Mouse (Mus musculus): ENCODE data around the gene Rbm42. TPM values are rescaled to one million over a fixed set of nuclear protein-coding genes. Genes with fewer than 3 reads are reported as not detected.

Rbm42 gene
- polyA plus RNA-seq, 1 experiment from 2014 or later = 112 TPM

DNA sequence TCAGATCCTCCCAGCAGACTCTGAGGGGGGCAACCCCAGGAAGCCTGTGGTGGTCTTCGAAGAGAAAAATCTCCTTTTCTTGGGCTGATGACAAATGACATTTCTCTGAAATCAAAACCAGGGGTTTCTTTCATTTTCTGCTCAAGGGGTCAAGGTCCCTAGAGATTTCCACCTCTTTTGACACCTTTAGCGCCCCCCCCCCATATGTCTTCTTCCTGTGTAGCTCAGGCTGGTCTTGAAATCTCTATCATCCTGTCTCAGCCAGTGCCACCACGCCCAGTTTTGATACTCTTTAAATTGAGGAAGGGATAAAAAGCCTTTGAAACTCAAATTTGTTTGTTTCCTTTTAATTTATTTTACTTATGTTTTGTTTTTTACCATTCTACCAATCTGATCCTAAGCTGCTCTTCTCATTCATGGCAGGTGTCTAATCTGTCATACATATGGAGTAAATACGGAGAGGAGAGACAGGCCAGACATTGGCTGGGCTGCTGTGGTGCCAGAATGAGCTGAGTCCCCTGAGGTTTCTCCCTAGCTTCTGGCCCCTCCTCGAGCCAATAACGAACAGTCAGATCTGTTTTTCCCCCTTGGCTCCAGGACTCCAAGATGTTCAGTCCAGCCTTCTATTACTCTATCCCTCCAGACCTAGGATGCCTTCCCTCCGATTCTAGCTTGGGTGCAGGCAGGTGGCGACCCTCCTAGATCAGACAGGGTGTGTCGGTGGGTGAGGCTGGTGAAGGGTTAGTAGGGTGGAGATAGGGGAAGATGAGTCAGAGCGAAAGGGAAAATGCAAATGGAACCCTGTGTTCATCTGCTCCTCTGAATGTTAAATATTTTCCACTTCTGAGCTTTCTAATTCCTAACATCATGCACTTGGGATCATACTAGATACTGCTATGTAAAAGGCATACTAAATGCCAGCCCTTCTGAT, 56.3 kb downstream of the Rbm42 start:
- Histone ChIP-seq H3K36me3 (ENCODE audit: insufficient read depth, low read length) (no peaks in the 10 kb centered on the region), H3K27me3 (ENCODE audit: insufficient read depth, low read length) (no peaks in the 10 kb centered on the region), H3K4me2 (ENCODE audit: low read length) (no peak overlapping the region), H3K9ac (ENCODE audit: low read depth, low read length) (no peak overlapping the region), H3K9me3 (replicated peaks; ENCODE audit: low read length) (no peaks in the 10 kb centered on the region), H3K4me3 (replicated peaks; ENCODE audit: low read depth, low read length) (no peak overlapping the region), H3K4me1 (replicated peaks; ENCODE audit: insufficient read depth, low read length) (peaks cover 6% of the 10 kb centered on the region), H3K27ac (no peak overlapping the region)
- 74% methylated on average over 10 of the region's 10 CpGs for WGBS
- ATAC-seq (replicated peaks; ENCODE audit: low FRiP score, low read depth) = no peak
- DNase-seq (ENCODE audit: low spot score) = no peak
- TF ChIP-seq CTCF (IDR thresholded peaks at IDR 0.05; ENCODE audit: low read depth) = no peak

DNA sequence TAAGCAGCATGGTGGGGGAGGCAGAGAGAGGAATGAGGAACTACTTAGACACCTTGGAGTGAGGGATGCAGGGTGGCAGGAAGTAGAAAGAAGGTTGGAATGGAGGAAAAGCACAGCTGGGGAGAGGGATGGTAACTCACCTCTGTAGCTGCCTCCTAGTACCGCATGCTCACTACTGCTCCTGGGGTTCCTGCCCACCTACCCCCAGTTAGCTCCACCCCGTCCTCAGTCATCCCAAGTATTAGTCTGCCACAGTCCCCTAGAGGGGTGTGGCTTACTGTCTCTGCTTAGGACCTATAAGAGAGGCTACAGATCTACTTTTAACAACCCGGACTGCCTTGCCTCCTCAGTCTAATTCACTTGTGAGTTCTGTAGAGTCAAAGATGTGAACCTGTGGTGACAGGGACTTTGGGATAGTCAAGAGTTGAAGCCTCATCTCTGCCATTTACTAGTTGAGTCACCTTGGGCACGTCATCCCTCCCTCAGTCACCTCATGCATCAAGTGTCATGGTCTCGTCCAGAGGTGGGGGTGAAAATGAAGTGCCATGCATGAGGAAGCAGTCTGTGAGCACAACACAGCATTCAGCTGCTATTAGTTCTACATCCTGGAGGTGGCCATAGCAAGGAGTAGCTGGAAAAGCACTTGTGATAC, 57.2 kb downstream of the Rbm42 start:
- Histone ChIP-seq H3K36me3 (ENCODE audit: insufficient read depth, low read length) (no peaks in the 10 kb centered on the region), H3K27me3 (ENCODE audit: insufficient read depth, low read length) (no peaks in the 10 kb centered on the region), H3K4me1 (replicated peaks; ENCODE audit: insufficient read depth, low read length) (peaks cover 6% of the 10 kb centered on the region), H3K9me3 (replicated peaks; ENCODE audit: low read length) (no peaks in the 10 kb centered on the region), H3K9ac (ENCODE audit: low read depth, low read length) (no peak overlapping the region), H3K4me2 (ENCODE audit: low read length) (no peak overlapping the region), H3K27ac (no peak overlapping the region), H3K4me3 (replicated peaks; ENCODE audit: low read depth, low read length) (no peak overlapping the region)
- DNase-seq (ENCODE audit: low spot score) (no peak), ATAC-seq (replicated peaks; ENCODE audit: low FRiP score, low read depth) (no peak)
- peak; percentile 23; the same call in 1 of the 2 replicates for TF ChIP-seq CTCF (IDR thresholded peaks at IDR 0.05; ENCODE audit: low read depth)
- WGBS = 35% methylated on average over 5 of the region's 5 CpGs

DNA sequence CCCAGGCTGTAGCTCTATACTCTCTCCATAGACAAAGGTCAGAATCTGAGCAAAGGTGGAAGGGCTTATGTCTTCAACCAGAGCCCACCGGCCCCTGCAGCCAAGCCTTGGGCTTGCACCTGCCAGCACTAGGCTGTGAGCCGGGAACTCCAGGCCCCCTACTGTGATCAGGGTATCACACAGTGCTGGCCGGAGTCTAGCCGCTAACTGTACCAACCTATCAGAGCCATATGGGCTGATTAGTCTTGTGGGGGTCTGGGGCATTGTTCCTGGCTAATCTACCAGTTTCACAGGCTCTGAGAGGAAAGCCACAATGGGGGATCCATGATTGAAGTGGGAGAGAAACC, 58.5 kb downstream of the Rbm42 start:
- no peak for DNase-seq (ENCODE audit: low spot score)
- Histone ChIP-seq H3K4me2 (ENCODE audit: low read length) (no peak overlapping the region), H3K4me1 (replicated peaks; ENCODE audit: insufficient read depth, low read length) (peaks cover 12% of the 10 kb centered on the region), H3K36me3 (ENCODE audit: insufficient read depth, low read length) (peaks cover 3% of the 10 kb centered on the region; the same call in 1 of the 2 replicates), H3K27ac (no peak overlapping the region), H3K9ac (ENCODE audit: low read depth, low read length) (no peak overlapping the region), H3K9me3 (replicated peaks; ENCODE audit: low read length) (no peaks in the 10 kb centered on the region), H3K4me3 (replicated peaks; ENCODE audit: low read depth, low read length) (no peak overlapping the region), H3K27me3 (ENCODE audit: insufficient read depth, low read length) (no peaks in the 10 kb centered on the region)
- ATAC-seq (replicated peaks; ENCODE audit: low FRiP score, low read depth) = no peak
- WGBS = 76% methylated on average over 4 of the region's 4 CpGs
- TF ChIP-seq CTCF (IDR thresholded peaks at IDR 0.05; ENCODE audit: low read depth) = no peak

Other genes starting within 250 kb of the Rbm42 start
- 41.9 and 47.3 TPM in 2 replicates for gene Tyrobp, start 236.6 kb downstream of the Rbm42 start, polyA plus RNA-seq (2015; fragmentation: Nextera tagmentation; extraction: Ambion mirVana)
- gene Hcst, start 230.5 kb downstream of the Rbm42 start, polyA plus RNA-seq (2015; fragmentation: Nextera tagmentation; extraction: Ambion mirVana) = 2.1 and 3.4 TPM in 2 replicates
- gene Nfkbid, start 228.6 kb downstream of the Rbm42 start, polyA plus RNA-seq (2015; fragmentation: Nextera tagmentation; extraction: Ambion mirVana) = 1.1 and 1.2 TPM in 2 replicates
- 24.1 and 25.4 TPM in 2 replicates for gene Aplp1, start 204.8 kb downstream of the Rbm42 start, polyA plus RNA-seq (2015; fragmentation: Nextera tagmentation; extraction: Ambion mirVana)
- gene Kirrel2, start 192.6 kb downstream of the Rbm42 start, polyA plus RNA-seq (2015; fragmentation: Nextera tagmentation; extraction: Ambion mirVana) = 0.65 and 1.5 TPM in 2 replicates
- gene Nphs1, start 192.0 kb downstream of the Rbm42 start, polyA plus RNA-seq (2015; fragmentation: Nextera tagmentation; extraction: Ambion mirVana) = 3.8 and 4.3 TPM in 2 replicates
- 22.9 and 34.1 TPM in 2 replicates for gene Prodh2, start 156.7 kb downstream of the Rbm42 start, polyA plus RNA-seq (2015; fragmentation: Nextera tagmentation; extraction: Ambion mirVana)
- gene Arhgap33, start 115.3 kb downstream of the Rbm42 start, polyA plus RNA-seq (2015; fragmentation: Nextera tagmentation; extraction: Ambion mirVana) = 4.2 TPM in 2 replicates
- gene Hspb6, start 98.1 kb downstream of the Rbm42 start, polyA plus RNA-seq (2015; fragmentation: Nextera tagmentation; extraction: Ambion mirVana) = 15.8 and 17.7 TPM in 2 replicates
- 5.2 and 5.6 TPM in 2 replicates for gene Proser3, start 98.0 kb downstream of the Rbm42 start, polyA plus RNA-seq (2015; fragmentation: Nextera tagmentation; extraction: Ambion mirVana)
- 37.6 and 40.8 TPM in 2 replicates for gene Lin37, start 90.5 kb downstream of the Rbm42 start, polyA plus RNA-seq (2015; fragmentation: Nextera tagmentation; extraction: Ambion mirVana)
- gene U2af1l4, start 87.0 kb downstream of the Rbm42 start, polyA plus RNA-seq (2015; fragmentation: Nextera tagmentation; extraction: Ambion mirVana) = 100 and 102 TPM in 2 replicates
- 5.0 and 7.7 TPM in 2 replicates for gene Gm49396, start 87.0 kb downstream of the Rbm42 start, polyA plus RNA-seq (2015; fragmentation: Nextera tagmentation; extraction: Ambion mirVana)
- gene Psenen, start 86.7 kb downstream of the Rbm42 start, polyA plus RNA-seq (2015; fragmentation: Nextera tagmentation; extraction: Ambion mirVana) = 190 TPM in 2 replicates
- 2.4 and 2.5 TPM in 2 replicates for gene Igflr1, start 84.9 kb downstream of the Rbm42 start, polyA plus RNA-seq (2015; fragmentation: Nextera tagmentation; extraction: Ambion mirVana)
- 4.9 and 5.9 TPM in 2 replicates for gene Kmt2b, start 61.6 kb downstream of the Rbm42 start, polyA plus RNA-seq (2015; fragmentation: Nextera tagmentation; extraction: Ambion mirVana)
- 0.92 and 1.6 TPM in 2 replicates for gene Zbtb32, start 51.4 kb downstream of the Rbm42 start, polyA plus RNA-seq (2015; fragmentation: Nextera tagmentation; extraction: Ambion mirVana)
- 35.5 and 48.6 TPM in 2 replicates for gene Upk1a, start 37.5 kb downstream of the Rbm42 start, polyA plus RNA-seq (2015; fragmentation: Nextera tagmentation; extraction: Ambion mirVana)
- gene Cox6b1, start 24.2 kb downstream of the Rbm42 start, polyA plus RNA-seq (2015; fragmentation: Nextera tagmentation; extraction: Ambion mirVana) = 1,603 and 1,723 TPM in 2 replicates
- gene Etv2, start 14.5 kb downstream of the Rbm42 start, polyA plus RNA-seq (2015; fragmentation: Nextera tagmentation; extraction: Ambion mirVana) = not detected in 2 replicates
- gene Haus5, start 14.7 kb upstream of the Rbm42 start, polyA plus RNA-seq (2015; fragmentation: Nextera tagmentation; extraction: Ambion mirVana) = 25.2 and 28.8 TPM in 2 replicates
- not detected in 2 replicates for gene Pmis2, start 21.3 kb upstream of the Rbm42 start, polyA plus RNA-seq (2015; fragmentation: Nextera tagmentation; extraction: Ambion mirVana)
- 2.0 and 2.5 TPM in 2 replicates for gene 2200002J24Rik, start 48.6 kb upstream of the Rbm42 start, polyA plus RNA-seq (2015; fragmentation: Nextera tagmentation; extraction: Ambion mirVana)
- 4.6 and 5.0 TPM in 2 replicates for gene Atp4a, start 61.9 kb upstream of the Rbm42 start, polyA plus RNA-seq (2015; fragmentation: Nextera tagmentation; extraction: Ambion mirVana)
- gene Tmem147, start 79.2 kb upstream of the Rbm42 start, polyA plus RNA-seq (2015; fragmentation: Nextera tagmentation; extraction: Ambion mirVana) = 320 and 325 TPM in 2 replicates
- 0.15 and 0.32 TPM in 2 replicates for gene Gapdhs, start 93.4 kb upstream of the Rbm42 start, polyA plus RNA-seq (2015; fragmentation: Nextera tagmentation; extraction: Ambion mirVana)
- 2.4 and 2.5 TPM in 2 replicates for gene Sbsn, start 101.2 kb upstream of the Rbm42 start, polyA plus RNA-seq (2015; fragmentation: Nextera tagmentation; extraction: Ambion mirVana)
- gene Dmkn, start 113.4 kb upstream of the Rbm42 start, polyA plus RNA-seq (2015; fragmentation: Nextera tagmentation; extraction: Ambion mirVana) = 1.7 and 2.7 TPM in 2 replicates
- gene Krtdap, start 137.6 kb upstream of the Rbm42 start, polyA plus RNA-seq (2015; fragmentation: Nextera tagmentation; extraction: Ambion mirVana) = 1.4 and 3.4 TPM in 2 replicates
- gene Ffar2, start 173.5 kb upstream of the Rbm42 start, polyA plus RNA-seq (2015; fragmentation: Nextera tagmentation; extraction: Ambion mirVana) = 0.06 and 0.16 TPM in 2 replicates
- 0.20 TPM in 1 of 2 replicates, not detected in the other for gene Ffar3, start 205.9 kb upstream of the Rbm42 start, polyA plus RNA-seq (2015; fragmentation: Nextera tagmentation; extraction: Ambion mirVana)
- 0.03 TPM in 1 of 2 replicates, not detected in the other for gene Ffar1, start 211.2 kb upstream of the Rbm42 start, polyA plus RNA-seq (2015; fragmentation: Nextera tagmentation; extraction: Ambion mirVana)
- gene Cd22, start 230.0 kb upstream of the Rbm42 start, polyA plus RNA-seq (2015; fragmentation: Nextera tagmentation; extraction: Ambion mirVana) = 0.20 and 0.45 TPM in 2 replicates